Mouse (Mus musculus) midbrain, embryonic 11.5 days (tissue): ENCODE measurements around the gene Fam92b. TPM values are rescaled to one million over a fixed set of nuclear protein-coding genes. Genes with fewer than 3 reads are reported as not detected.

Experiments used
- ATAC-seq: fragments of 200-750 bp; cut with Nextera tagmentation; 2 replicates; pipeline ENCODE4 v1.8.0; 2017; ENCODE audit warnings: moderate TSS enrichment, moderate library complexity; ENCODE audit not compliant: low FRiP score
- DNase-seq: peaks from one replicate; pipeline ENCODE4 v3.0.0; 2015; ENCODE audit warnings: low spot score; ENCODE audit errors: missing footprints
- H3K27ac ChIP-seq: fragments of 300-500 bp; sonication (generic); 2 replicates; pipeline ENCODE4 v1.5.1; 2014; ENCODE audit warnings: low read depth, low read length
- H3K27me3 ChIP-seq: fragments of 300-500 bp; sonication (generic); 2 replicates; pipeline ENCODE4 v1.6.1; 2014; ENCODE audit warnings: mild to moderate bottlenecking, low read length, moderate library complexity, mixed read lengths; ENCODE audit not compliant: control insufficient read depth, insufficient read depth
- H3K36me3 ChIP-seq: fragments of 300-500 bp; sonication (generic); 2 replicates; pipeline ENCODE4 v1.6.1; 2014; ENCODE audit warnings: mild to moderate bottlenecking, low read length, moderate library complexity, mixed read lengths; ENCODE audit not compliant: control insufficient read depth, insufficient read depth
- H3K4me1 ChIP-seq: fragments of 300-500 bp; sonication (generic); 2 replicates; pipeline ENCODE4 v1.6.1; 2014; ENCODE audit warnings: low read length; ENCODE audit not compliant: control insufficient read depth, insufficient read depth
- H3K4me2 ChIP-seq: fragments of 300-500 bp; sonication (generic); 2 replicates; pipeline ENCODE4 v1.6.1; 2014; ENCODE audit warnings: mild to moderate bottlenecking, moderate library complexity
- H3K4me3 ChIP-seq: fragments of 300-500 bp; sonication (generic); 2 replicates; pipeline ENCODE4 v1.5.1; 2014; ENCODE audit warnings: low read depth, low read length
- H3K9ac ChIP-seq: fragments of 300-500 bp; sonication (generic); 2 replicates; pipeline ENCODE4 v1.6.1; 2014; ENCODE audit warnings: low read length
- H3K9me3 ChIP-seq: fragments of 300-500 bp; sonication (generic); 2 replicates; pipeline ENCODE4 v1.6.1; 2016; ENCODE audit warnings: low read length; ENCODE audit not compliant: control insufficient read depth
- WGBS: fragments of 180-500 bp; shearing (Covaris S2); extraction: QIAGEN DNeasy Blood & Tissue Kit; methylation state at CpG from one replicate; pipeline ENCODE4 v1.1.7; 2014; 5-methylcytosine and 5-hydroxymethylcytosine counted together
- polyA plus RNA-seq: library from polyadenylated mRNA; unstranded; fragments of >200 nt; fragmentation: Nextera tagmentation; extraction: Ambion mirVana; gene quantifications from 2 replicates; pipeline ENCODE4 v1.2.1, GENCODE M21; 2014

Gene Fam92b
- polyA plus RNA-seq, 1 experiment from 2014 or later = 2.4 TPM

GRCm38 (mm10) chr8:120213229-120213628, 36.0 kb upstream of the Fam92b start:
- no peaks in the 10 kb centered on the region for H3K36me3 ChIP-seq
- DNase-seq (no peak), ATAC-seq (no peak)
- H3K4me2 ChIP-seq = no peak overlapping the region
- H3K9me3 ChIP-seq = no peaks in the 10 kb centered on the region
- H3K4me3 ChIP-seq = no peak overlapping the region
- H3K27me3 ChIP-seq = no peaks in the 10 kb centered on the region
- 90% methylated on average over 3 of the region's 3 CpGs for WGBS
- no peak overlapping the region for H3K27ac ChIP-seq
- H3K4me1 ChIP-seq = peaks cover 36% of the 10 kb centered on the region
- no peak overlapping the region for H3K9ac ChIP-seq

- no peaks in the 10 kb centered on the region for H3K9me3 ChIP-seq
- peaks cover 33% of the 10 kb centered on the region for H3K4me1 ChIP-seq
- WGBS = 90% methylated on average over 7 of the region's 7 CpGs
- no peak for ATAC-seq
- no peak overlapping the region for H3K27ac ChIP-seq
- DNase-seq = no peak
- H3K27me3 ChIP-seq = no peaks in the 10 kb centered on the region
- H3K4me3 ChIP-seq = no peak overlapping the region
- H3K9ac ChIP-seq = no peak overlapping the region
- H3K36me3 ChIP-seq = no peaks in the 10 kb centered on the region
- H3K4me2 ChIP-seq = no peak overlapping the region
These were observed 35.3 kb upstream of the Fam92b start for GRCm38 (mm10) chr8:120212596-120212995.

- no peaks in the 10 kb centered on the region for H3K9me3 ChIP-seq
- H3K36me3 ChIP-seq = no peaks in the 10 kb centered on the region
- no peak overlapping the region for H3K27ac ChIP-seq
- H3K4me2 ChIP-seq = no peak overlapping the region
- DNase-seq = no peak
- WGBS = 12% methylated on average over 3 of the region's 4 CpGs
- H3K9ac ChIP-seq = 0 out of 2 replicates have a peak overlapping the region, but pooled peaks have one; percentile 9
- no peaks in the 10 kb centered on the region for H3K27me3 ChIP-seq
- peak; percentile 31; the same call in 1 of the 2 replicates for ATAC-seq
- no peak overlapping the region for H3K4me3 ChIP-seq
- H3K4me1 ChIP-seq = peaks cover 22% of the 10 kb centered on the region
These were observed 34.1 kb upstream of the Fam92b start for GRCm38 (mm10) chr8:120211345-120211744.

DNA sequence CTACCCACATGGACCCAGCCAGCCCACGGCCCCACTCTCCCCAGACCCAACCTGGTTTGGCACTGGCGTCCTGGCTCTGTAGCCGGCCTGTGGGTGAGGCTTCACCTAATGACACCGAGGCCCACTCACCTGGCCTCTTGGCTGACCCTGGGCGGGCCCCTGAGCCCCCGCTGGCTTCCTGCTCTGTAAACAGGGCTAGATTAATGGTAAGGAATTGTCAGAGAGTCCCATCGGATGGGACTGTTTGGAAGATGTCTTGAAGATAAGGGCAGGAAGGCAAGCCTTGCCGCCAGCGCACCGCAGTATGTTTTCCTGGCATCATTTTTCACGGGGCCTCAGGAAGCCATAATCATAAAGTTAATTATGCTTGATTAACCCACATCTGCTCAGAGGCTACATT, 30.8 kb upstream of the Fam92b start:
- no peaks in the 10 kb centered on the region for H3K27me3 ChIP-seq
- peaks cover 12% of the 10 kb centered on the region for H3K4me1 ChIP-seq
- no peak overlapping the region for H3K4me2 ChIP-seq
- ATAC-seq (no peak), DNase-seq (no peak)
- H3K4me3 ChIP-seq = no peak overlapping the region
- H3K9me3 ChIP-seq = no peaks in the 10 kb centered on the region
- H3K27ac ChIP-seq = no peak overlapping the region
- 83% methylated on average over 11 of the region's 11 CpGs for WGBS
- no peak overlapping the region for H3K9ac ChIP-seq
- H3K36me3 ChIP-seq = no peaks in the 10 kb centered on the region

DNA sequence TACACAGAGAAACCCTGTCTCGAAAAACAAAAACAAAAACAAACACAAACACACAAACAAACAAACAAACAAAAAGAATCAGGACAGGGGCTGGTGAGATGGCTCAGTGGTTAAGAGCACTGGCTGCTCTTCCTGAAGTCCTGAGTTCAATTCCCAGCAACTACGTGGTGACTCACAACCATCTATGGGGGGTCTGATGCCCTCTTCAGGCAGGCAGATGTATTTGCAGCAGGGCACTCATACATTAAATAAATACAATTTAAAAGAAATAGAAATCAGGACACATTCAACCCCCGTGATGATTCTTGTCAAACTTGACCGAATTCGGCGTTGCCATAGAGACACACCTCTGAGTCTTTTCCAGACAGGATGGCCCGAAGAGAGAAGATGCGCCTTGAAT, 30.1 kb upstream of the Fam92b start:
- no peaks in the 10 kb centered on the region for H3K9me3 ChIP-seq
- DNase-seq (no peak), ATAC-seq (no peak)
- H3K4me2 ChIP-seq = no peak overlapping the region
- H3K4me1 ChIP-seq = peaks cover 12% of the 10 kb centered on the region
- WGBS = 87% methylated on average over 8 of the region's 8 CpGs
- no peak overlapping the region for H3K9ac ChIP-seq
- H3K4me3 ChIP-seq = no peak overlapping the region
- no peaks in the 10 kb centered on the region for H3K27me3 ChIP-seq
- H3K36me3 ChIP-seq = no peaks in the 10 kb centered on the region
- no peak overlapping the region for H3K27ac ChIP-seq

DNA sequence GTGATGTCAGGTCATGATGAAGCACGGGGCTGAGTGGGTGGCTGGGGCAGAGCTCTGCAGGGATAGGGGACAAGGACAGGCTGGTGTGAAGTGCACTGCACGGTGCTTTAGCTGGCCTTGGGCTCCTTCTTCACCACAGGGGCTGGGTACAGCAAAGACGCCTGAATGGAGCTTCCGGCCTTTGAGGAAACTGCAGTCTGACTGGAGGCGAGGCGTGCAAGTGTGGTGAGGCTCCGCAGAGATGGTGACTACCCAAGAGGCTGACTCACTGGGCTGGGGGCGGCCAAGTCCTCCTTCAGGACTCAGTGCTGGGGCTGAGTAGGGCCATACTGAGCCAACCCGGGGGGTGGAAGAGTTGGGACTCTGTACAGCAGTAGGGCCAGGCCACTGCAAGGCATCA, 28.6 kb upstream of the Fam92b start:
- Histone ChIP-seq H3K4me2 (no peak overlapping the region), H3K36me3 (no peaks in the 10 kb centered on the region), H3K27me3 (no peaks in the 10 kb centered on the region), H3K4me1 (peaks cover 4% of the 10 kb centered on the region), H3K9me3 (no peaks in the 10 kb centered on the region), H3K27ac (no peak overlapping the region), H3K9ac (no peak overlapping the region), H3K4me3 (no peak overlapping the region)
- DNase-seq (no peak), ATAC-seq (no peak)
- WGBS = 86% methylated on average over 9 of the region's 9 CpGs

DNA sequence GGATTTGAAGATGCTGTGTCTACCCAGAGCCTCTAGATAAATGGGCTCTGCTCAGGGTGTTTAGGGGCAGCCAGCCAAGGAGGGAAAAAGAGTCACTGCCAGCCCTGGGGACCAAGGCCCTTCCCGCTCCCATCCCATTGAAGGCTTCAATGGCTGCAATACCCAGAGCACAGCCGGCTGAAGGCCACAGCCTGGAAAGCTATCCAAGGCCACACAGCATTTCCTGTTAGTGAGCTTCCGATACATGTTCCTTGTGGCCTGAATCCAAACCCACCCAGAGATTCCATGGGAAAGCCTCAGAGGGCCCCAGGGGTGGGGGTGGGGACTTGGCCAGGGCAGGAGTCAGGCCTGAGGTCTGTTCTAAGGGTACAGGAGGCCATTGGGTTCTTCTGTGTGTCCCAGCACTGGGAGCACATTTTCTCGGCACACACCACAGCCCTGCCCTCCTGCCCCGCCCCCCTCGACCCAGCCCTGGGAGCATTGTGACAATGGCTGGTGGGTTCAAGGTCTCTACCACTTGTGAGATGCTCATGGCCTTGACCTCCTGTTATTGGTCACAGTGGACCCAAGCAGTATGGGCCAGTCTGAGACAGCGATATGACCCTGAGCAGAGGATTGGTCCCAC, 27.6 kb upstream of the Fam92b start:
- H3K9ac ChIP-seq = no peak overlapping the region
- DNase-seq = no peak
- ATAC-seq = no peak
- H3K4me2 ChIP-seq = no peak overlapping the region
- H3K27me3 ChIP-seq = no peaks in the 10 kb centered on the region
- H3K4me1 ChIP-seq = peaks cover under 1% of the 10 kb centered on the region; the same call in 1 of the 2 replicates
- no peak overlapping the region for H3K27ac ChIP-seq
- H3K4me3 ChIP-seq = no peak overlapping the region
- H3K36me3 ChIP-seq = no peaks in the 10 kb centered on the region
- 83% methylated on average over 7 of the region's 7 CpGs for WGBS
- no peaks in the 10 kb centered on the region; the same call in 1 of the 2 replicates for H3K9me3 ChIP-seq

GRCm38 (mm10) chr8:120202546-120202945, 25.3 kb upstream of the Fam92b start:
- H3K27me3 ChIP-seq = no peaks in the 10 kb centered on the region
- no peak overlapping the region for H3K27ac ChIP-seq
- H3K9ac ChIP-seq = no peak overlapping the region
- 81% methylated on average over 3 of the region's 3 CpGs for WGBS
- ATAC-seq (no peak), DNase-seq (no peak)
- no peaks in the 10 kb centered on the region; the same call in 1 of the 2 replicates for H3K4me1 ChIP-seq
- H3K4me2 ChIP-seq = no peak overlapping the region
- H3K4me3 ChIP-seq = no peak overlapping the region
- no peaks in the 10 kb centered on the region; the same call in 1 of the 2 replicates for H3K9me3 ChIP-seq
- H3K36me3 ChIP-seq = no peaks in the 10 kb centered on the region

- Histone ChIP-seq H3K27me3 (no peaks in the 10 kb centered on the region), H3K27ac (no peak overlapping the region), H3K4me1 (no peaks in the 10 kb centered on the region; the same call in 1 of the 2 replicates), H3K4me2 (no peak overlapping the region), H3K4me3 (no peak overlapping the region), H3K9ac (no peak overlapping the region), H3K9me3 (no peaks in the 10 kb centered on the region; the same call in 1 of the 2 replicates), H3K36me3 (no peaks in the 10 kb centered on the region)
- WGBS = 85% methylated on average over 6 of the region's 6 CpGs
- DNase-seq = no peak
- no peak for ATAC-seq
These were observed 24.1 kb upstream of the Fam92b start for GRCm38 (mm10) chr8:120201351-120201750.
